Mouse (Mus musculus): ENCODE measurements around the gene Rad51b. TPM values are rescaled to one million over a fixed set of nuclear protein-coding genes. Genes with fewer than 3 reads are reported as not detected.

Gene Rad51b
- total and polyA plus RNA-seq, 3 experiments = 0.47 to 0.50 (median 0.49) TPM

DNA sequence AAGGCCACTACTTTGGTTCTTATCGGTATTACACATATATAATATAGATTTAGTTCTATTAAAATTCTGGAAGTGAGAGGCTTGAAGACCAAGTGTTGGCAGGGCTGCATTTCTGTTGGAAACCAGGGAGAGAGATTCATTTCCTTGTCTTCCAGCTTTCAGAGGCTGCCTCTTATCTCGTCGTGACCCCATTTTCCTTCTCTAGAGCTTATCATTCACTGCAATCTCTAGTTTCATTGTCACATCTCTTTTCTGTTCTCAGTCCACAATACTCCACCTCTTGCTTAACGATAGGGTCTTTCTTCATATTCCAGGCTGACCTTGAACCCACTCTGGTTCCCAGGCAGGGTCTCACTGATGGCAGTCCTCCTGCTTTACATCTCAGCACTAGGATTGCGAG lies 202.7 kb downstream of the Rad51b start:
- intact Hi-C loops (cut with DNase I) = no loop called here
- no peak for DNase-seq
- Histone ChIP-seq H3K4me1 (ENCODE audit: control insufficient read depth, insufficient read depth, low read length) (no peaks in the 10 kb centered on the region; the same call in 1 of the 2 replicates), H3K9ac (ENCODE audit: low read depth, low read length) (no peak overlapping the region), H3K79me2 (replicated peaks; ENCODE audit: control insufficient read depth, insufficient read depth, low read length) (no peaks in the 10 kb centered on the region), H3K36me3 (ENCODE audit: control insufficient read depth, insufficient read depth, low read length) (no peaks in the 10 kb centered on the region), H3K27ac (no peak overlapping the region), H3K27me3 (ENCODE audit: control insufficient read depth, insufficient read depth, low read length) (no peaks in the 10 kb centered on the region), H3K4me3 (no peak overlapping the region)
- no peak for TF ChIP-seq EP300 (IDR thresholded peaks at IDR 0.05; ENCODE audit: insufficient read depth, low read depth, low read length)
- no peak for TF ChIP-seq POLR2A (IDR thresholded peaks at IDR 0.05; ENCODE audit: insufficient read depth, low read depth, low read length)
- no peak for TF ChIP-seq CTCF (IDR thresholded peaks at IDR 0.05)
- WGBS = 69% methylated on average over 5 of the region's 5 CpGs

DNA sequence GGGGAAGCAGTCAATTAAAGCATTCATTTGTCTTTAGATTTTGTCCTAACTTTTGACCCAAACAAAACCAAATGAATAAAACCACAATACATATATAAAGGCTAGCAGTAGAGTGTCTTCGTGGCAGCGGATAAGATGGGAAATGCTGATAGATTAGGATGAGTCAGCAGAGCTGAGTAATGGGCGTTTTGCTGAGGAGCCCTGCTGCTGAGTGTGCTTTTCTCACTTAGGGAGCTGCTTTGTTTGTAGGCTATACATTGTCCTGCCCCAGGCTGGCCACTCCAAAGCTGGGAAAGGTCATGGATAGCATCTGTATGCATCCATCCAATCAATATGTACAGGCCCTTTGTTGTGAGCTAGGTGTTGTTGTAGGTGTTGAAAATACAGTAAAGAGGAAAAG lies 204.8 kb downstream of the Rad51b start:
- no peak for DNase-seq
- intact Hi-C loops (cut with DNase I) = no loop called here
- H3K4me1 ChIP-seq (ENCODE audit: control insufficient read depth, insufficient read depth, low read length) = no peaks in the 10 kb centered on the region; the same call in 1 of the 2 replicates
- H3K27me3 ChIP-seq (ENCODE audit: control insufficient read depth, insufficient read depth, low read length) = no peaks in the 10 kb centered on the region
- no peak for TF ChIP-seq EP300 (IDR thresholded peaks at IDR 0.05; ENCODE audit: insufficient read depth, low read depth, low read length)
- no peak for TF ChIP-seq CTCF (IDR thresholded peaks at IDR 0.05)
- no peak for TF ChIP-seq POLR2A (IDR thresholded peaks at IDR 0.05; ENCODE audit: insufficient read depth, low read depth, low read length)
- 69% methylated on average over 3 of the region's 3 CpGs for WGBS
- no peaks in the 10 kb centered on the region for H3K36me3 ChIP-seq (ENCODE audit: control insufficient read depth, insufficient read depth, low read length)
- H3K27ac ChIP-seq = no peak overlapping the region
- H3K79me2 ChIP-seq (replicated peaks; ENCODE audit: control insufficient read depth, insufficient read depth, low read length) = no peaks in the 10 kb centered on the region
- no peak overlapping the region for H3K4me3 ChIP-seq
- no peak overlapping the region for H3K9ac ChIP-seq (ENCODE audit: low read depth, low read length)

DNA sequence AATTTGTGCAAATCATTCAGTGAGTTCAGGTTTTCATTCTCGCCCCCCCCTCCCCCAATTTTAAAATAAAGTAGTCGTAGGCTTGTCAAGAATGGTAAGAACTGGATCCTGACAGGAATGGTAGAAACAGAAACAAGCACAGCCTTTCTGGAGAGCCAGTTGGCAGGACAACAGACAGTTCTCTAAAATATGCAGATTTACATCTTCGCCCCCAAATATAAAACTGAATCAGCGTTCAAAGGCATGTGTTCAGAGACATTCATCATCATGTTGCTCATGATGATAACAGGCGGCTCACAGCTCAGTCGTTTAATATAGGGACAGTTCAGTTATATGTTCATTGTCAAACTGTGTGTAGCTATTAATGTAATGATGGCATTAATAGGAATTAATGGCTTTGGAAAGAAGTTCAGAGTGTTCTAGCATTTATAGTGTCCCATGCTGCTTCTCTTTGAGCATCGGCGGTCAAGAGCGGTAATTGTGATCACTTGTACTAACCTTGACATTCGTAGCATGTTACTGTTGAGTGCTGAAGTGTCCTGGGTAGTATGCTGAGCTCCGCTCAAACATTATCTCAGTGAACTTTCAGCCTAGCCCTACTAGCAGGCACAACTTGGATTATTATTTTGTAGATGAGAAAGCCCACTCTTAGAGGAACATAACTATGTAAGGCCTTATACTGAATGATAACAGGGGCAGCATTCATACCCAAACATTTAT lies 205.9 kb downstream of the Rad51b start:
- no peak for TF ChIP-seq POLR2A (IDR thresholded peaks at IDR 0.05; ENCODE audit: insufficient read depth, low read depth, low read length)
- TF ChIP-seq CTCF (IDR thresholded peaks at IDR 0.05) = no peak
- no peak for TF ChIP-seq EP300 (IDR thresholded peaks at IDR 0.05; ENCODE audit: insufficient read depth, low read depth, low read length)
- H3K79me2 ChIP-seq (replicated peaks; ENCODE audit: control insufficient read depth, insufficient read depth, low read length) = no peaks in the 10 kb centered on the region
- H3K27me3 ChIP-seq (ENCODE audit: control insufficient read depth, insufficient read depth, low read length) = no peaks in the 10 kb centered on the region
- WGBS = 88% methylated on average over 11 of the region's 11 CpGs
- no peak overlapping the region for H3K9ac ChIP-seq (ENCODE audit: low read depth, low read length)
- DNase-seq = no peak
- H3K27ac ChIP-seq = no peak overlapping the region
- H3K4me1 ChIP-seq (ENCODE audit: control insufficient read depth, insufficient read depth, low read length) = no peaks in the 10 kb centered on the region; the same call in 1 of the 2 replicates
- H3K4me3 ChIP-seq = no peak overlapping the region
- intact Hi-C loops (cut with DNase I) = no loop called here
- no peaks in the 10 kb centered on the region for H3K36me3 ChIP-seq (ENCODE audit: control insufficient read depth, insufficient read depth, low read length)

DNA sequence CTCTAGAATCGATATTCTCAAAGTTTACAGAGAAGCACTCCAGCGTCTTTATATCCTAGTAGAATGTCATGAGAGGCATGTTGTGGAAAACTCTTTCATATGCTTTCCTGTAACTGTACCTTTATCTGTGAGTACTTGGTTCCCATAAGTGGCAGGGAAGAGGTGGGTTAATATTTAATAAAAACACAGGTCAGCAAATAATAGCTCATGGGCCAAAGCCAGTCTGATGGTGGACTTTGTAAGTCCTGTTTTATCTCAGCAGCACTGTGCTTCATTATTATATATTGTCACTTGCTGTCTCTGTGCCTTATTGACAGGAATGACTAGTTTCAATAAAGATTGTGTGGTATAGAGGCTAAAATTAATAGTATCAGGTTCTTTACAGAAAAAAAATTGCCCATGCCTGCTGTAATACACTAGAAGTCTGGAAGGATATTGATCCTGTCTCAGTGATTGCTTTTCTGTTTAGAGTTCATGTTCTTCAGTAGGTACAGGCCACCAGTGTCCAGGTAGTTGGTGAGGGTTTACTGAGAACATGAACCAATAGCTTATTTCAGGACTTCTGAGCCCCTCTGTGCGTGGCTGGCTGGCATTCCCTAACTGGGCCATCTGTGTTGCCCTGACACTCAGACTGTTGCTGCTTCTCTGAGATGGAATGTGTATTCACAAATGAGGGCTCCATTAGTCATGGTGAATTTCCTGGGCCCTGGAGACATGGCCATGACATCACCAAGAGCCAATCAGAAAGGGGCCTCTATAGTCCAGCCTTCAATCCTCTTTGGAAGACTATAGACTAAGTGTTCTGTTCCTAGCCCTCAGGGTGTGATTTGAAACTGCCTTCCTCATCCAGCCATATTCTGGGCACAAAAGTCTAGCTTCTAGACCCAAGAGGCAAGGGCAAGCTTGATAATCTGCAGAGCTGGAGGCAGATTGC lies 206.8 kb downstream of the Rad51b start:
- no peak overlapping the region for H3K27ac ChIP-seq
- H3K9ac ChIP-seq (ENCODE audit: low read depth, low read length) = no peak overlapping the region
- no peak for TF ChIP-seq CTCF (IDR thresholded peaks at IDR 0.05)
- no peak for DNase-seq
- no peaks in the 10 kb centered on the region; the same call in 1 of the 2 replicates for H3K4me1 ChIP-seq (ENCODE audit: control insufficient read depth, insufficient read depth, low read length)
- 81% methylated on average over 3 of the region's 3 CpGs for WGBS
- H3K79me2 ChIP-seq (replicated peaks; ENCODE audit: control insufficient read depth, insufficient read depth, low read length) = no peaks in the 10 kb centered on the region
- no peaks in the 10 kb centered on the region for H3K36me3 ChIP-seq (ENCODE audit: control insufficient read depth, insufficient read depth, low read length)
- H3K4me3 ChIP-seq = no peak overlapping the region
- no peaks in the 10 kb centered on the region for H3K27me3 ChIP-seq (ENCODE audit: control insufficient read depth, insufficient read depth, low read length)
- intact Hi-C loops (cut with DNase I) = no loop called here

DNA sequence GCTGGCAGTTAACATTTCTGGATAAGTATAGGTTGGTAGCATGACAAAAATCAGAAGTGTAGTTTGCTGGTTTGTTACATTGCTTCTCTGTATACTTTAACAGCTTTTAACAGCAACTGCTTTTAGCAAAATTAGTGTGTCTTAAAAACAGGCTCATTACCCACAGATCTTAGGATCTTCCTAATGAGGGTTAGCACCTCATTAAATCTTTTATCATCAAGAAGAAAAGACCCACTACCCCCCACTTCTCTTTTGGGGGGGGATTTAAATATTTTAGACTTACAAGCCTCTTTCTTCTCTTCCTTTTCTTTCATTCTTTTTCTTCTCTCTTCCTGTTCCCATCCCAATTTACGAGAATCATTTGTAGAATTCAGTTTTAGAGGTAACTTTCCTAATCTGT lies 207.6 kb downstream of the Rad51b start:
- Histone ChIP-seq H3K9ac (ENCODE audit: low read depth, low read length) (no peak overlapping the region), H3K36me3 (ENCODE audit: control insufficient read depth, insufficient read depth, low read length) (no peaks in the 10 kb centered on the region), H3K27ac (no peak overlapping the region), H3K27me3 (ENCODE audit: control insufficient read depth, insufficient read depth, low read length) (no peaks in the 10 kb centered on the region), H3K4me3 (no peak overlapping the region), H3K79me2 (replicated peaks; ENCODE audit: control insufficient read depth, insufficient read depth, low read length) (no peaks in the 10 kb centered on the region), H3K4me1 (ENCODE audit: control insufficient read depth, insufficient read depth, low read length) (no peaks in the 10 kb centered on the region; the same call in 1 of the 2 replicates)
- DNase-seq = no peak
- TF ChIP-seq CTCF (IDR thresholded peaks at IDR 0.05) = no peak
- TF ChIP-seq EP300 (IDR thresholded peaks at IDR 0.05; ENCODE audit: insufficient read depth, low read depth, low read length) = no peak
- TF ChIP-seq POLR2A (IDR thresholded peaks at IDR 0.05; ENCODE audit: insufficient read depth, low read depth, low read length) = no peak
- WGBS = 93% methylated on average over 1 of the region's 1 CpGs
- intact Hi-C loops (cut with DNase I) = no loop called here

DNA sequence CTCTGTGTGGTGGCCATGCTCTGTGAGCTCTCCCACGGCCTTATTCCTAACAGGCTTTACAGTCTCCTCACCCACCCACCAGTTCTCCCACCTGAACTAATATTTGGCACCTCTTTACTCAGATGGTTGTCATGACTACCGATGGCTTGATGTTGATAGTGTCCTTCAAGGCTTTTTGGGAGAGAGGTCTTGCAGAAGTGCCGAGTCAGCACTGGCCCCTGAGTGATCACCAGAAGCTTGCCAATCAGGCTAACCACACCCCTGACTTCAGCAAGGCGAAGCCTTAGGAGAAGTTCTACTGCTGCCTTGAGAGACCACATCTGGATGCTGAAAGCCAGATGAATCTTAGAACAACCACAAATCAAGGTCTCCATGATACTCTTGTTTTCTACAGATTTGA lies 209.3 kb downstream of the Rad51b start:
- no peak for DNase-seq
- Histone ChIP-seq H3K4me1 (ENCODE audit: control insufficient read depth, insufficient read depth, low read length) (no peaks in the 10 kb centered on the region; the same call in 1 of the 2 replicates), H3K36me3 (ENCODE audit: control insufficient read depth, insufficient read depth, low read length) (no peaks in the 10 kb centered on the region), H3K4me3 (no peak overlapping the region), H3K27me3 (ENCODE audit: control insufficient read depth, insufficient read depth, low read length) (no peaks in the 10 kb centered on the region), H3K9ac (ENCODE audit: low read depth, low read length) (no peak overlapping the region), H3K27ac (no peak overlapping the region), H3K79me2 (replicated peaks; ENCODE audit: control insufficient read depth, insufficient read depth, low read length) (no peaks in the 10 kb centered on the region)
- whole genome bisulfite sequencing = 83% methylated on average over 4 of the region's 4 CpGs
- TF ChIP-seq EP300 (IDR thresholded peaks at IDR 0.05; ENCODE audit: insufficient read depth, low read depth, low read length) (no peak), POLR2A (IDR thresholded peaks at IDR 0.05; ENCODE audit: insufficient read depth, low read depth, low read length) (no peak), CTCF (IDR thresholded peaks at IDR 0.05) (no peak)
- intact Hi-C loops (cut with DNase I) = no loop called here

Data from heart, adult 2 months (tissue).